Mouse (Mus musculus): Measurements from ENCODE around the gene Pde8b. TPM values are rescaled to one million over a fixed set of nuclear protein-coding genes. Genes with fewer than 3 reads are reported as not detected.

Gene Pde8b
- polyA plus RNA-seq, 1 experiment from 2014 or later, result 1.2 TPM

DNA sequence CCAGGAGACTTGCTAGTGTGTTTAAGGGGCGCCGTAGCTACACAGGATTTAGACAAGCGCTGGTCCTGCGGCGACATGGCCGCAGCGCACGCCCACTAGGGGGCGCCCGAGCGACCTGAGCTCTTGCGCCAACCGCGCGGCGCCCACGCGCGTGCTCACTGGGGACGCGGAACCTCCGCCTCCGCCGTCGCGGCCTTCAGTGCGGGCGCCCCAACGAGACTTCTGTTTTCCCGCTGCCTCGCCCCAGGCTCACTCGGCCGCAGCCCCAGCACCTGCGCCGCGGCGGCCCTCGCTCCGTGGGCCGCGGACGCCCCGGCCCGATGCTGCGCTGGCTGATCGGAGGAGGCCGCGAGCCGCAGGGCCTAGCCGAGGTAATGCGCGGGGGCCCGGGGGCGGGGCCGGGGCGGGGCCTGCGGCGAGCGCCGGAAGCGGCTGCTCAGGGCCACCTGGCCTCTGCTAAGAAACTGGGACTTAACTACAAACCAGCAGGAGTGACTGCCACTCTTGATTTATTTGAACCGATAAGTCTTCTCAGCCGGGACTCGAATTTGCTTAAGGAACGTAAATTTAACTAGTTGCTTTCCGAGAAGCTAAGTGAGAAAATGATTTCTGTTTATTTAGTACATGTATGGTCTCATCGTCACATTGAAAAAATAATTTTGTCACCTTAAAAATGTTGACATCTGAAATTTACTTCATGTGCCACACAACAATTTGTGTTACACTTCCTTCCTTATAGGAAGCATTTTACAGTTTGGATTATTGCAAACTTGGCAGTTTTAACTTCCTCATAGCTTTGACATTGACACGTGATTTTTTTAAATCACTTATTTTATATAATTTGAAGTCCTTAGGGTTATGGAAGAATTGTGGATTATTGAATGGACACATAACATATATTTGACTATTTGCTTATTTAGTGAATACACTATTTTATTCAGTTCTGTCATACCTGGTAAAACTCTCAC, 273.6 kb downstream of the Pde8b start, which contains the start of gene Wdr41:
TSS of gene Wdr41 (plus strand) at position 126 of the 968 bp plus-strand sequence.
- ATAC-seq, result peak; percentile 96
- TF ChIP-seq CTCF (IDR thresholded peaks at IDR 0.05), result peak; percentile 100
- H3K27me3 ChIP-seq, result no peaks in the 10 kb centered on the region
- peak; percentile 48 for DNase-seq (ENCODE audit: low read depth, low spot score)
- CTCF ChIA-PET, result interaction anchor here (0.7 to 2.1 kb wide), 9 partner anchors 8 to 417 kb away, joined by 3 to 6 read pairs (median 4); no protein-coding TSS in a partner anchor
- in situ Hi-C loops (cut with MboI; ENCODE audit: low pct_unique_long_range_greater_than_20kb), result no loop called here
- POLR2A ChIA-PET, result interaction anchor here (1.2 kb wide), 1 partner anchor 18 kb away, joined by 3 read pairs; no protein-coding TSS in a partner anchor

DNA sequence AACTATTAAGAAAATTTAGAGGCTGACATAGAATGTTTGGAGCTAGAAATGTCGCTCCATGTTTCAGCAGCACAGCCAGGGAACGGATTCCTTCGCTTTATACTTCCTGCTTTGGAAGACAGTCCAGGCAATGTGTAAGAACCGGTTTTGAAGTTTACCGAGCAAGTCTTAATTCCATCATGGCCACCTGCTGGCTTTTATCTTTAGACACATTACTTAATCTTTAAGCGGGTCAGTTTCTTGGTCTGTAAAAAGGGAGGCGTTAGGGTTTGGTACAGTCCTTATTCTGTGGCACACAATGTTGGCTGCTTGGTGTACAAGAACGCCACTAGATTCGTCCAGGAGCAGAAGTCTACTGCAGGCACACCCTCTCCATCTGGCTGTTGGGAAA, 274.3 kb downstream of the Pde8b start:
- ATAC-seq (peak; percentile 38), DNase-seq (ENCODE audit: low read depth, low spot score) (no peak)
- ChIA-PET CTCF (interaction anchor here (0.7 to 2.1 kb wide), 9 partner anchors 9 to 416 kb away, joined by 3 to 6 read pairs (median 4); no protein-coding TSS in a partner anchor), POLR2A (interaction anchor here (1.2 kb wide), 1 partner anchor 19 kb away, joined by 3 read pairs; no protein-coding TSS in a partner anchor)
- TF ChIP-seq CTCF (IDR thresholded peaks at IDR 0.05), result no peak
- no peaks in the 10 kb centered on the region for H3K27me3 ChIP-seq
- in situ Hi-C loops (cut with MboI; ENCODE audit: low pct_unique_long_range_greater_than_20kb), result no loop called here

Other genes with a start within 250 kb of the Pde8b start
- 47.2 TPM for gene Zbed3, start 73.3 kb upstream of the Pde8b start, polyA plus RNA-seq (2021)
- gene Aggf1, start 125.0 kb upstream of the Pde8b start, polyA plus RNA-seq (2021), result 46.6 TPM
- not detected for gene Crhbp, start 194.6 kb upstream of the Pde8b start, polyA plus RNA-seq (2021)
- not detected for gene S100z, start 228.4 kb upstream of the Pde8b start, polyA plus RNA-seq (2021)